Mouse (Mus musculus): ENCODE measurements around the gene Ube2v1. TPM values are rescaled to one million over a fixed set of nuclear protein-coding genes. Genes with fewer than 3 reads are reported as not detected.
"Not testable (repeated sequence)": the region's sequence is repeated elsewhere in the genome, so short reads cannot be mapped to it uniquely, and the experiment has no call there.

Ube2v1 gene
- polyA plus RNA-seq, 1 experiment, result 227 TPM

- no peak overlapping the region for H3K4me3 ChIP-seq (ENCODE audit: insufficient read depth, low read length)
- TF ChIP-seq CTCF (IDR thresholded peaks at IDR 0.05; ENCODE audit: borderline replicate concordance, insufficient read depth, low read length) (no peak), POLR2A (IDR thresholded peaks at IDR 0.05; ENCODE audit: low read depth, low read length) (no peak)
- H3K4me1 ChIP-seq (ENCODE audit: control insufficient read depth, insufficient read depth, low read length), result peaks cover 6% of the 10 kb centered on the region; the same call in 1 of the 2 replicates
- H3K27ac ChIP-seq (ENCODE audit: insufficient read depth, low read length), result no peak overlapping the region
These were observed 25.0 kb upstream of the Ube2v1 start for GRCm38 (mm10) chr2:167656629-167657478.

DNA sequence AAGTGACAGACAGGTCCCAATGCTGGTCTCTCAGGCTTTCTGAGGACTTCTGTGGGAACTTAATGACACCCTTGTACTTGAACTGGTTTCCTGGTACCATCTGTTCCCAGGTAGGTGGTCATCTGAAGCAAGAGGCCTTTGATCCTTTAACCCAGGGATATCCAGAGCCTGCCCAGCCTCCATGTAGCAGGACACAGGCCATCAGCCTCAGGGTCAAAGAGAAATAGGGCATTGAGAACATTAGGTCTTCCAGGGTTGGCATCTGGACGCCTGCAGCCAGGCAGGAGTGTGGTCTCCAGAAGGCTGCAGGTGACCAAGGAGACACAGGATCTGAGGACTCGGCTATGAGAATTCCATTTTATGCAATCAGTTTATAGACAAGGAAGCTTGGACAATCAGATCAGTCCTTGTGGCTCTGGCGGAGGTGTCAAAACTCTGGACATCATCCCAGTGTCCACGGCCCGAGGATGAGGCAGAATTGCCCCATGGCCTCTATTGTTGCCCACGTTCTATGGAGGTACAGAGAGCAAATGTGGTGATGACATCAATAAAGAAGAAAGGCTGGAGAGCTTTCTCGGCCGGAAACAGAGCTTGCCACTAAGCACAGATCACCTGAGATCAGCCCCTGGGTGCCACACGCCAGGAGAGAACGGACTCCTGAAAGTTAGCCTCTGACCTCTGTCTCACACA is 23.2 kb upstream of the Ube2v1 start:
- TF ChIP-seq CTCF (IDR thresholded peaks at IDR 0.05; ENCODE audit: borderline replicate concordance, insufficient read depth, low read length), result no peak
- no peak for TF ChIP-seq POLR2A (IDR thresholded peaks at IDR 0.05; ENCODE audit: low read depth, low read length)

GRCm38 (mm10) chr2:167652694-167653093 is 20.8 kb upstream of the Ube2v1 start:
- TF ChIP-seq CTCF (IDR thresholded peaks at IDR 0.05; ENCODE audit: borderline replicate concordance, insufficient read depth, low read length), result no peak
- TF ChIP-seq POLR2A (IDR thresholded peaks at IDR 0.05; ENCODE audit: low read depth, low read length), result no peak
- H3K4me1 ChIP-seq (ENCODE audit: control insufficient read depth, insufficient read depth, low read length), result 0 out of 2 replicates have a peak, but pooled peaks cover 6% of the 10 kb centered on the region

More for the DNA sequence above, 23.2 kb upstream of the Ube2v1 start:
- Histone ChIP-seq H3K4me3 (ENCODE audit: insufficient read depth, low read length) (no peak overlapping the region), H3K4me1 (ENCODE audit: control insufficient read depth, insufficient read depth, low read length) (peaks cover 6% of the 10 kb centered on the region; the same call in 1 of the 2 replicates), H3K27ac (ENCODE audit: insufficient read depth, low read length) (no peak overlapping the region)

GRCm38 (mm10) chr2:167651622-167652021 is 19.7 kb upstream of the Ube2v1 start:
- TF ChIP-seq CTCF (IDR thresholded peaks at IDR 0.05; ENCODE audit: borderline replicate concordance, insufficient read depth, low read length) (no peak), POLR2A (IDR thresholded peaks at IDR 0.05; ENCODE audit: low read depth, low read length) (no peak)
- 0 out of 2 replicates have a peak, but pooled peaks cover 6% of the 10 kb centered on the region for H3K4me1 ChIP-seq (ENCODE audit: control insufficient read depth, insufficient read depth, low read length)
- H3K27ac ChIP-seq (ENCODE audit: insufficient read depth, low read length), result no peak overlapping the region
- no peak overlapping the region for H3K4me3 ChIP-seq (ENCODE audit: insufficient read depth, low read length)

More at GRCm38 (mm10) chr2:167652694-167653093, 20.8 kb upstream of the Ube2v1 start:
- Histone ChIP-seq H3K27ac (ENCODE audit: insufficient read depth, low read length) (no peak overlapping the region), H3K4me3 (ENCODE audit: insufficient read depth, low read length) (no peak overlapping the region)

DNA sequence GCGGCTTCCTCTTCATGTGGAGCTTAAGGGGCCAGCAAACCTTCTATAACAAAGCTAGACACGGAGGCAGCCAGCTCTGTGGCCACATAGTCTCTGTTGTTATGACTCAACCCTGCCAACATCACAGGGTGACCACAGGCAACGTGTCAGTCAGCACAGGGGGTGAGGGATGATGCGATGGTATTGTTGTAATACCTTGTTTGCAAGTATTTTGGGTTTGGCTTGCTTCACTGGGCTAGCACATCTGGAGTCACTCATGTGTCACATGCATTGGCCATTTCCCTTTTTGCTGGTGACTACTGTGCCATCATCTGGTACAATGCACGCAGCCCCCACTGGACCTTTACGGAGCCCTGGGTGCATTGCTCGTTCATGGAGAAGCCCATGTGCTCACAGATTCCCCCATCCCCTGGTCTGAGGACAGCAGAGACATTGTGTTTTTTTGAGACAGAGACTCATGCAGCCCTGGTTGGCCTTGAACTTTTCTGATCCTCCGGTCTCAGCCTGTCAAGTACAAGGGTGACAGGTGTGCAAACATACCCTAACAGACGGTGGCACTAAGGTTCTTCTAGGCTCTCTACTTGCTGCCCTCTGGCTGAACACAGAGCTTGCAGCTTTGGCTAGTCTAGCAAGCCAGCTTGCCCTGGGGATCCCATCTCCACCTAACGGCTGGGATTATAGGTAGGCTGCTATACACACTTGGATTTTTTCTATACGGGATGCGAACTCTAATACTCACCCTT is 17.6 kb upstream of the Ube2v1 start:
- Histone ChIP-seq H3K4me1 (ENCODE audit: control insufficient read depth, insufficient read depth, low read length) (0 out of 2 replicates have a peak, but pooled peaks cover 6% of the 10 kb centered on the region), H3K27ac (ENCODE audit: insufficient read depth, low read length) (no peak overlapping the region), H3K4me3 (ENCODE audit: insufficient read depth, low read length) (no peak overlapping the region)
- TF ChIP-seq CTCF (IDR thresholded peaks at IDR 0.05; ENCODE audit: borderline replicate concordance, insufficient read depth, low read length) (no peak), POLR2A (IDR thresholded peaks at IDR 0.05; ENCODE audit: low read depth, low read length) (no peak)

- no peak overlapping the region for H3K27ac ChIP-seq (ENCODE audit: insufficient read depth, low read length)
- H3K4me1 ChIP-seq (ENCODE audit: control insufficient read depth, insufficient read depth, low read length), result 0 out of 2 replicates have a peak, but pooled peaks cover 6% of the 10 kb centered on the region
- H3K4me3 ChIP-seq (ENCODE audit: insufficient read depth, low read length), result no peak overlapping the region
- TF ChIP-seq CTCF (IDR thresholded peaks at IDR 0.05; ENCODE audit: borderline replicate concordance, insufficient read depth, low read length) (no peak), POLR2A (IDR thresholded peaks at IDR 0.05; ENCODE audit: low read depth, low read length) (no peak)
These were observed 14.5 kb upstream of the Ube2v1 start for GRCm38 (mm10) chr2:167646411-167646810.

DNA sequence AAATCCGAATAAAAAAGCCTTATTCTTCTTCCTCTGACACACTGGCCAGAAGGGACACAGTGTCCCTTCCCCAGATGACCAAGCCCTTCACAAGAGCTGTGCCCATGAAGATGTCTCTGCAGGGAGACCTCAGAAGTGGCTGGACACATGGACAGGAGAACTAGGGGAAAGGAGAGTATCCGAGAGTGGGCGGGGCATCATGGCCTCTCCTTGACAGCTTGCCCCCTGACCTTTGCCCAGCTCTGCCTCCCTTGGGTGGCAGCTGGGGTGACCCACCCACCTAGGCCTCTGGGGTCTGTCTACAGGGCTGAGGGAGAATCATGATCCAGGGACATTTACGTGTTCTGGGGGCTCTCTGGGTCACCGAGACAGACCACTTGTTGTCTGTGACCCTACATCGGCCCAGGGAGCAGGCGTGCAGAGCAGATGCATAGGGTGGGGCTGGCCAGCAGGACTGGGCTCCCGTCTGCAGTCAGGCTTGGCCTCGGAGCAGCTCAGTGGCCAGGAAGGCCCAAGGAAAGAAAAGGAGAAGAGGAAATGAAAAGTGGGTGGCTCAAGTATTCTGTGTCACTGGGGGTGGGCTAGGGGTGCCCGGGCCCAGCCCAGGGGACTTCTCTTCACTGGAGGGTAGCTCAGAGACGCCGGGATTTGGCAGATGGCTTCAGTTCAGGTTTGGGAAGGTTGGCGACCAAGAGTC is 11.6 kb upstream of the Ube2v1 start:
- not testable (repeated sequence) for H3K4me1 ChIP-seq (ENCODE audit: control insufficient read depth, insufficient read depth, low read length); H3K4me3 ChIP-seq (ENCODE audit: insufficient read depth, low read length); H3K27ac ChIP-seq (ENCODE audit: insufficient read depth, low read length)

GRCm38 (mm10) chr2:167642164-167642563 is 10.3 kb upstream of the Ube2v1 start:
- Histone ChIP-seq H3K4me3 (ENCODE audit: insufficient read depth, low read length) (no peak overlapping the region), H3K27ac (ENCODE audit: insufficient read depth, low read length) (no peak overlapping the region), H3K4me1 (ENCODE audit: control insufficient read depth, insufficient read depth, low read length) (no peaks in the 10 kb centered on the region)
- TF ChIP-seq CTCF (IDR thresholded peaks at IDR 0.05; ENCODE audit: borderline replicate concordance, insufficient read depth, low read length), result no peak
- no peak for TF ChIP-seq POLR2A (IDR thresholded peaks at IDR 0.05; ENCODE audit: low read depth, low read length)

- Histone ChIP-seq H3K27ac (ENCODE audit: insufficient read depth, low read length) (no peak overlapping the region), H3K4me1 (ENCODE audit: control insufficient read depth, insufficient read depth, low read length) (no peaks in the 10 kb centered on the region), H3K4me3 (ENCODE audit: insufficient read depth, low read length) (no peak overlapping the region)
- TF ChIP-seq POLR2A (IDR thresholded peaks at IDR 0.05; ENCODE audit: low read depth, low read length) (no peak), CTCF (IDR thresholded peaks at IDR 0.05; ENCODE audit: borderline replicate concordance, insufficient read depth, low read length) (peak; percentile 81)
These were observed 9.4 kb upstream of the Ube2v1 start for GRCm38 (mm10) chr2:167641337-167641736.

Data from embryonic fibroblast, embryonic 13.5 days (primary cell).